Mouse (Mus musculus) bone marrow, adult 2 months (tissue): ENCODE results near the gene Ccl25. TPM values are rescaled to one million over a fixed set of nuclear protein-coding genes. Genes with fewer than 3 reads are reported as not detected.

Experiments used
- H3K27ac ChIP-seq: fragments of 200-500 bp; 2 replicates; pipeline ENCODE4 v1.5.1; 2012; ENCODE audit warnings: low read depth, mild to moderate bottlenecking, control low read depth, inconsistent platforms, low read length; ENCODE audit not compliant: control insufficient read depth, poor library complexity, insufficient read depth
- H3K4me1 ChIP-seq: fragments of 200-500 bp; 2 replicates; pipeline ENCODE4 v1.6.1; 2011; ENCODE audit warnings: low read length; ENCODE audit not compliant: control insufficient read depth, insufficient read depth
- H3K4me3 ChIP-seq: fragments of 200-500 bp; replicated peaks from 2 replicates; pipeline ENCODE3; 2011; ENCODE audit warnings: mild to moderate bottlenecking, low read depth, low read length, control low read depth; ENCODE audit not compliant: control insufficient read depth
- CTCF ChIP-seq: fragments of 200-500 bp; IDR thresholded peaks from 2 replicates; pipeline ENCODE4 v1.5.1; 2011; ENCODE audit warnings: low read length, control low read depth; ENCODE audit not compliant: control insufficient read depth, insufficient read depth
- POLR2A ChIP-seq: fragments of 200-500 bp; IDR thresholded peaks from 2 replicates; pipeline ENCODE4 v1.6.1; 2011; ENCODE audit warnings: low read depth, mild to moderate bottlenecking, control low read depth, low read length, borderline replicate concordance; ENCODE audit not compliant: control insufficient read depth
- WGBS: fragments of 180-500 bp; shearing (Covaris S2); methylation state at CpG from one replicate; pipeline ENCODE4 v1.1.7; 2018; 5-methylcytosine and 5-hydroxymethylcytosine counted together
- polyA plus RNA-seq: library from polyadenylated mRNA; stranded (reverse); fragments of >200 nt; gene quantifications from 2 replicates; pipeline ENCODE4 v1.2.4, GENCODE M21; 2011; ENCODE audit warnings: low replicate concordance; ENCODE audit not compliant: missing spikeins, insufficient read depth, insufficient read length

Ccl25 gene
- polyA plus RNA-seq = 8.7 and 17.5 TPM in 2 replicates

- TF ChIP-seq POLR2A (peak; percentile 81; the same call in 1 of the 2 replicates), CTCF (no peak)
- peak within 1 kb of the TSS; percentile 97 for H3K27ac ChIP-seq
- no peaks in the 10 kb centered on the region; the same call in 1 of the 2 replicates for H3K4me1 ChIP-seq
- under 1% methylated on average over 77 of the region's 78 CpGs for WGBS
- H3K4me3 ChIP-seq = peak within 1 kb of the TSS; percentile 95
Observed at GRCm38 (mm10) chr8:4324983-4325750, at the start of gene Ccl25, which contains the start of gene Elavl1. TSS of gene Ccl25 (plus strand) at chr8:4325210. TSS of gene Elavl1 (minus strand) at chr8:4325413.

DNA sequence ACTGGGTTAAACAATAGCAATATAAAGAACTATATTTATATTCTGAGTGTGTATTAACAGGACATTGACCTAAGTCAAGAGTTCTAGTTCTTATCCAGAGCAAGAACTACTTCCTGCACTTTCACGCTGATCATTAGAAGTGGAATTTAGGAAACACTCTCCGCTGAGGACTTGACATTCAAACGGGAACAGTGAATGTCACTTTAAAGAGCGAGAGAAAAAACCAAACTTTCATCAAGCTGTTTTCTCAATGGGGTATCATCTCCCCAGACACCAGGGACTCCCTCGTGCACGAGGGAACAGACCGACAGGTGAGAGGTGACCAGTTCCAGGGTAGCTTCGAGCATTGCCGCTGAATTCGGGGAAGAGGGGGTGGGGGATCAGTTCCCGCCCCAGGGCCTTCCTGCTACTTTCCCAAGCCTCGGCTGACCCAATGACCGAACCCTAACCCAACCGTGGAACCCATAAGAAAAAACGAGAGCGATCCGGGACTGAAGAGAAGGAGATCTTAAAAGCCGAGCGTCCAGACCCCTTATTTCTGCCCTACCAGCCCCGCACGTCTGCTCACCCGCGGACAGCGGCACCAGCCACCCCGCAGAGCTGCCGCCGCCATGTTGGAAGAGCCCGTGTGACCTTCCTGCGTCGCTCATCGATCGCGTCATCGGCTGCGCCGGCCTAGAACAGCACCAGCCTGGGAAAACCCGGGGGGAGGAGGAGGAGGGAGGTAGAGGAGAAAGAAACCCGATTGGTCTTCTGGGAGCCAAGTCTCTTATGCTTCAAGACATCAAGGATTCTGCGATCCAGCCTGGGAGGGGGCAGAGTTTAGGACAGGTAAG is 49.5 kb upstream of the Ccl25 start, which contains the start of gene Timm44:
Gene Timm44 (minus strand): TSS at position 639 of the 836 bp plus-strand sequence.
- peak within 1 kb of the TSS; percentile 6; the same call in 1 of the 2 replicates for H3K27ac ChIP-seq
- no peaks in the 10 kb centered on the region for H3K4me1 ChIP-seq
- WGBS = under 1% methylated on average over 39 of the region's 39 CpGs
- TF ChIP-seq POLR2A (peak; percentile 76; the same call in 1 of the 2 replicates), CTCF (no peak)
- peak within 1 kb of the TSS; percentile 86 for H3K4me3 ChIP-seq

DNA sequence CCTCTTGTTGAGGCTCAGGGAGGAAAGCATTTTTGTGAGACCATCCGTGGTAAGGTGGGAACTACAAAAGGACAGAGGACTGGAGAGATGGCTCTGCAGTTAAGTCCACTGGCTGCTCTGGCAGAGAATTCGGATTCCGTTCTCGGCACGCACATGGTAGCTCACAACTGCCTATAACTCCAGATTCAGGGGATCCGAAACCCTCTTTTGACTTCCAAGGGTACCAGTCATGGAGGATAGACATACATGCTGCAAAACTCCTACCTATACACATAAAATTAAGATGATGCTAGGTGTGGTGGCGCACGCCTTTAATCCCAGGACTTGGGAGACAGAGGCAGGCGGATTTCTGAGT is 48.9 kb upstream of the Ccl25 start:
- Histone ChIP-seq H3K4me1 (no peaks in the 10 kb centered on the region), H3K4me3 (peak overlapping the region; percentile 86), H3K27ac (no peak overlapping the region; the same call in 1 of the 2 replicates)
- 20% methylated on average over 9 of the region's 9 CpGs for WGBS
- TF ChIP-seq CTCF (no peak), POLR2A (no peak)

GRCm38 (mm10) chr8:4292738-4293137 is 32.3 kb upstream of the Ccl25 start:
- Histone ChIP-seq H3K4me1 (no peaks in the 10 kb centered on the region), H3K4me3 (no peak overlapping the region), H3K27ac (no peak overlapping the region)
- no peak for TF ChIP-seq POLR2A
- no peak for TF ChIP-seq CTCF
- WGBS = 82% methylated on average over 5 of the region's 5 CpGs

- no peak for TF ChIP-seq CTCF
- TF ChIP-seq POLR2A = no peak
- H3K4me1 ChIP-seq = no peaks in the 10 kb centered on the region
- H3K27ac ChIP-seq = no peak overlapping the region
- WGBS = 68% methylated on average over 4 of the region's 4 CpGs
- no peak overlapping the region for H3K4me3 ChIP-seq
Observed at GRCm38 (mm10) chr8:4297822-4298221, 27.2 kb upstream of the Ccl25 start.

GRCm38 (mm10) chr8:4304124-4304547 is 20.9 kb upstream of the Ccl25 start:
- WGBS = 51% methylated on average over 3 of the region's 3 CpGs
- Histone ChIP-seq H3K27ac (no peak overlapping the region), H3K4me1 (no peaks in the 10 kb centered on the region), H3K4me3 (no peak overlapping the region)
- TF ChIP-seq POLR2A (no peak), CTCF (no peak)

DNA sequence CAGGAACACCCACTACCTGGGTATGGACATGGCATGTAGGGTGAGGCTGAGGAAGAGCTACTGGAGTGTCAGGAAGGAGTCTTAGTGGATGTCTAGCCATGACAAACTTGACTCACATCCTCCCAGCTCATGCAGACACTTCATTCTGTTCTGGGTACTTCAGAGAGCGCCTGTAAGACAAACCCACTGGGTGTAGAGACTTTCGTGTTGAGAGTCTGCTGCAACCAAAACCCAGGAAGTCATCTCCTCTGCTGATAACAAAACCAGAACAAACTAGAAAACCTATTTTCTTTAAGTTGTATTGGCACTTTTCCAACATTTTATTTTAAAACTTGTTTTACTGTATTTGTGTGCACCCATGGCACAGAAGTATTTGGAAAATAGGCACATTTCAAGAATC is 19.2 kb upstream of the Ccl25 start:
- no peaks in the 10 kb centered on the region for H3K4me1 ChIP-seq
- TF ChIP-seq CTCF (no peak), POLR2A (no peak)
- H3K4me3 ChIP-seq = no peak overlapping the region
- no peak overlapping the region for H3K27ac ChIP-seq
- WGBS = 62% methylated on average over 2 of the region's 2 CpGs

DNA sequence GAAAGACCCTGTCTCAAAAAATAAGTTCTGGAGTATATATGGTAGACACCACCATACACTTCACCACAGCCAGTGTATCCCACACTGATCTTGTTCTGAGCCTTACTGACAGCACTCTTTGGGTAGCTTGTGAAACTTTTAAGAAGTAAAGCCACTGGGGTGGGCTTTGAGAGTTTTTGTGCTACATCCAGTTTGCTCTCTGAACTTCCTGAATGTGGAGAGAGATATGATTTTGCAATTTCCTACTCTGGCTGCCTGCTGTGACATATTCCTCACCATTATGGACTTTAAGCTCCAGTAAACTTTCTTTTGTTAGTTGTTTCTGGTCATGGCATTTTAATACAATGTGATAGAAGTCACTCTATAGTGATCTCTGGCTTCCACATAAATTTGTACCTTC is 12.9 kb upstream of the Ccl25 start:
- Histone ChIP-seq H3K4me3 (no peak overlapping the region), H3K27ac (no peak overlapping the region), H3K4me1 (no peaks in the 10 kb centered on the region; the same call in 1 of the 2 replicates)
- TF ChIP-seq CTCF = no peak
- TF ChIP-seq POLR2A = no peak
